Mouse (Mus musculus): ENCODE measurements around the gene Pnmal1. TPM values are rescaled to one million over a fixed set of nuclear protein-coding genes. Genes with fewer than 3 reads are reported as not detected.

Gene Pnmal1
- polyA plus RNA-seq, 1 experiment from 2014 or later = 1.5 TPM

DNA sequence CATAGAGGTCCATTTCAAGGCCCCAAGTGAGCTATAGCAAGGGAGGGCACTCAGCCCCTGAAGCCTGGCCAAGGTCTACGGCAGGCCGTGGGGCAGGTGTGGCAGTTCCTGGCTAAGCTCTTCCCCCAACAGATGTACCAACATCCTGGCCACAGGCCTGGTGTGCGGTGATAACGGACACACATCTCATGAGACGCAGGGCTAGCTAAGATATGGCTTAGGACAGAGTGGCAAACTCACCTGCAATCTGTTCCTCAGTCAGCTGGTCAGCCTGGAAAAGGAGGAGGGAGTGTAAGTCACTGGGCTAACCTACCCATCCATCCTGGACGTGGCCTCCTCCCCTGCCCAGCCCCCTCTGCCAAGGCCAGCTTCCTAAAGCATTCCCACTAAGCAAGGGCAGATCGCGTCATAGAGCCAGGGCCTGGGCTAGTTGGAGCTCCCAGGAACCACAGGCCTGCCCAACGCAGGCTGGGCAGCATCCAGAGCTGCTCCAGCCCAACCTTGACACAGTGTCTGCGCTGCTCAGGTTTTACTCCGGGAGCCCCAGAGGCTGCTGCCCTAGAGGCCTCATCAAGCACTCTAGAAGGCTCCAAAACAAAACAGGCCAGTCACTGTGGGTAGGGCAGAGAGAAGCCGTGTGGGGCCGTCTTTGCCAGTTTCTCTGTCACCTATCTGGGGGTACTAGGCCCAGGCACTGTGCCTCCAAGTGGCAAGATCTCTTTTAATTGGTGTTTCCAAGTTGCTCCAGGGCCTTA is 39.9 kb upstream of the Pnmal1 start:
- DNase-seq (ENCODE audit: low spot score) = no peak
- peaks cover 76% of the 10 kb centered on the region for H3K36me3 ChIP-seq
- H3K27me3 ChIP-seq (ENCODE audit: low read depth, poor library complexity, severe bottlenecking) = no peaks in the 10 kb centered on the region
- peak overlapping the region; percentile 23 for H3K4me3 ChIP-seq
- no peaks in the 10 kb centered on the region for H3K9me3 ChIP-seq (replicated peaks)
- H3K27ac ChIP-seq = peak overlapping the region; percentile 51; the same call in 1 of the 2 replicates
- H3K4me1 ChIP-seq = peaks cover 62% of the 10 kb centered on the region
- 84% methylated on average over 13 of the region's 13 CpGs for WGBS

DNA sequence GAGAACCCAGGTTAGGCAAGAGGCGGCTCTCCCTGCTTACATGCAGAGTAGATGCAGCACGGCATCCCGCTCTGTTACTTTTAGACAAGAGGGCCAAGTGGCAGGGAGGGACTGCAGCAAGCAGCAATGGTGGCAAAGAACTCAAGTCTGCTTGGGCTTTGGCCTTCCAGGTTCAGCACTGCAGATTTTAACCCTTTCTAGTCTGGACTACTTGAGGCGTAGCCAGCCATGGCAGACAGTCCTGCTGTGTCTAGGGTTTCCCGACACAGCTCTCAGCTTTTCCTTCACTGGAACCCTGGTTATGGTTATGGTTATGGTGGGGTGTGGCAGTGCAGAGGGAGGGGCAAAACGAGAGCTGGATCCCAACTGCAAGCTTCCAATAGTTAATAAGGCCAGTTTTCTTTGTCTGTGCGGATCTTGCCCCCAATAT is 39.3 kb upstream of the Pnmal1 start:
- Histone ChIP-seq H3K27ac (peak overlapping the region; percentile 51; the same call in 1 of the 2 replicates), H3K9me3 (replicated peaks) (no peaks in the 10 kb centered on the region), H3K4me3 (peak overlapping the region; percentile 23), H3K36me3 (peaks cover 70% of the 10 kb centered on the region), H3K27me3 (ENCODE audit: low read depth, poor library complexity, severe bottlenecking) (no peaks in the 10 kb centered on the region), H3K4me1 (peaks cover 62% of the 10 kb centered on the region)
- 87% methylated on average over 7 of the region's 7 CpGs for WGBS
- DNase-seq (ENCODE audit: low spot score) = no peak

DNA sequence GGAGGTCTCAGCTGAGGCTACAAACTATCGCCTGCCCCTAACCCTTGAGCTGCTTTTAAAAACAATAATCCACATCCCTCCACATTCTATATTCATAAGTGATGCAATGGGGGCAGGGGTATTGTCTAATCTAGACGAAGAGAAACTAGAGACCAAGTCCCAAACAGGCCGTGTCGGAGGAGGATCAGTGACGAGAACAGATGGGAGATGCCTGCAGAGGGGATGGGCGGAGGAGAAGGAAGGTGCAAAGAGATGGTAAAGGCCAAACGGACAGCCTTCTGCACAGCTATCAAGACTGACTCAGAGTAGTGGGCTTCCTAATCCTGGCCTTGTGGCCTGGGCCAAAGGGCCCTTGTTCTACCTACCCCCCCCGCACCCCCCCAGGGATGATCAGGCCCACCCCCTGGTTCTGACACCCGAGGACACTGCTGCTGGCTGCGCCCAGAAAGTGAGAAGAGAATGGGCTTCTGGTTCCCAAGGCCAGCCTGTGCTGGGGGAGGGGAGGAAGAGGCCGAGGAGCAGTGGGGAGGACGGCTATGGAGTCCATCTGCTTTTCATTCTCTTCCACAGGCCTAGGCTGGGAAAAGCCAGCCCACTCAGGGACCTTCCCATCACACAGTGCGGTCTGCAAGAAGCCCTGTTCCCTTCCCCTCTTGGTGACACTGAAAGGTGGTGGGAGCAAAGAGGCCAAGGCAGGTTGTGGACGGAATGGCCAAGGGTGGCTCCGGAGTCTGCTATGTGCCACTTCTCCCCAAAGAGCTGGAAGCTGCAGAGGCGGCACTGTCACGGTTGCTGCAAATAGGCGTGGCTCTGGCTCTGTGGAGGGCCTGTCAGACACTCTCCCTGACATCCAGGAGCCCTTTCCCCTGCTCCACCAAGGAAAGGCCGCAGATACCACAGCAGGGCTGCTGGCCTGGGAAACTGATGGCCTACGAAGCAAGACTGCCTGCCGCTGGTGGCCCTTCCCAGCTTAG is 38.4 kb upstream of the Pnmal1 start:
- H3K27me3 ChIP-seq (ENCODE audit: low read depth, poor library complexity, severe bottlenecking) = no peaks in the 10 kb centered on the region
- H3K4me1 ChIP-seq = peaks cover 62% of the 10 kb centered on the region
- peaks cover 60% of the 10 kb centered on the region for H3K36me3 ChIP-seq
- peak; percentile 64 for DNase-seq (ENCODE audit: low spot score)
- peak overlapping the region; percentile 85 for H3K4me3 ChIP-seq
- H3K9me3 ChIP-seq (replicated peaks) = no peaks in the 10 kb centered on the region
- 43% methylated on average over 21 of the region's 21 CpGs for WGBS
- H3K27ac ChIP-seq = peak overlapping the region; percentile 96

DNA sequence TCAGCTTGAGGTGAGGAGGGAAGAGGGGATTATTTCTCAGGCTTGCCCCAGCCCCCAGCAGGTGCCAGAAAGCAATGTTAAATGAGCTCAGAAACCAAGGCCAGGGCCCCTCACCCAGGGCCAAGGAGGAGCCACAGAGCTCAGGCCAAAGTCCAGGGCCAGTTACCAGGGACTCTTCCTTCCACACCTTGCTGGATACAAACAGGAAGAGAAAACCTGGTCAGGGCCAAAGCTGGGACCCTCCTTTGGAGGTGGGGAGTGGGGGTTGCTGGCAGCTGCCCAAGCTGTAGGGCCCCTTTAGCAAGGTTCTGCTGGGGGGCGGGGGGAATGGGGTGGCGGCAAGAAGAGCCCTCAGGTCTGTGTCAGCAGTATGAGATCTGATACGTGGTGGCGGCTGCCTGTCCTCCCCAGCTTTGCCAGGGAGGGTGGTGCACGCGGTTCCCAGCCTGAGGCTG is 37.6 kb upstream of the Pnmal1 start:
- Histone ChIP-seq H3K27me3 (ENCODE audit: low read depth, poor library complexity, severe bottlenecking) (no peaks in the 10 kb centered on the region), H3K4me3 (peak overlapping the region; percentile 85), H3K4me1 (peaks cover 58% of the 10 kb centered on the region), H3K9me3 (replicated peaks) (no peaks in the 10 kb centered on the region), H3K27ac (peak overlapping the region; percentile 96), H3K36me3 (peaks cover 52% of the 10 kb centered on the region)
- no peak for DNase-seq (ENCODE audit: low spot score)
- WGBS = 68% methylated on average over 6 of the region's 6 CpGs

DNA sequence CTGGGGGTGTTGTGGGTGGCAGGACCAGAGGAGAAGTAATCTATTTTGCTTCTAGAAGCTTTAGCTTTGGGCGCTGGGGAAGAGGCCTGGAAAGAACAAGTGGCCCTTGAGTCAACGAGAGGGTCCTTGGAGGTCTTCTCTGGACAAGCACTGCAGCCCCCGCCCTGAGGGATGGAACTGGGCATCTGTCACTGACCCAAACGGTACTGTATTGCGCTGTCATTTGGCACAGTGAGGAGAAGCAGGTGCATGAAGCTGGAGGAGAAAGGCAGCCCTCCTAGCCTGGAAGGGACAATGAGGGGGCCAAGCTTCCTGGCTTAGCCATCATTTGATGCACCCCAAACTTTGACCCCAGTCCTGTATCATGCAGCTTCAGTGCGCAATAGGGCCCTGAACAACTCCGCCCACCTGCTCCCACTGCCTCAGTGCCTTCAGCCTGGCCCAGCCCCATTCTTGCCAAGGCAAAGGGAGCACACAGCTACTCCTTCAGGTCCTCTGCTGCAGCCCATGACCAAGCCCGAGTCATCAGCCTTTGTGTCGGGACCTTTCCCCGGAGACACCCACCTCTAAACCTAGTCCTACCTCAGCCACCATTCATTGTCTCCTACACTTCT is 37.0 kb upstream of the Pnmal1 start:
- Histone ChIP-seq H3K27ac (peak overlapping the region; percentile 96), H3K27me3 (ENCODE audit: low read depth, poor library complexity, severe bottlenecking) (no peaks in the 10 kb centered on the region), H3K36me3 (peaks cover 47% of the 10 kb centered on the region), H3K9me3 (replicated peaks) (no peaks in the 10 kb centered on the region), H3K4me3 (peak overlapping the region; percentile 85), H3K4me1 (peaks cover 54% of the 10 kb centered on the region)
- DNase-seq (ENCODE audit: low spot score) = peak; percentile 35
- 69% methylated on average over 10 of the region's 10 CpGs for WGBS

DNA sequence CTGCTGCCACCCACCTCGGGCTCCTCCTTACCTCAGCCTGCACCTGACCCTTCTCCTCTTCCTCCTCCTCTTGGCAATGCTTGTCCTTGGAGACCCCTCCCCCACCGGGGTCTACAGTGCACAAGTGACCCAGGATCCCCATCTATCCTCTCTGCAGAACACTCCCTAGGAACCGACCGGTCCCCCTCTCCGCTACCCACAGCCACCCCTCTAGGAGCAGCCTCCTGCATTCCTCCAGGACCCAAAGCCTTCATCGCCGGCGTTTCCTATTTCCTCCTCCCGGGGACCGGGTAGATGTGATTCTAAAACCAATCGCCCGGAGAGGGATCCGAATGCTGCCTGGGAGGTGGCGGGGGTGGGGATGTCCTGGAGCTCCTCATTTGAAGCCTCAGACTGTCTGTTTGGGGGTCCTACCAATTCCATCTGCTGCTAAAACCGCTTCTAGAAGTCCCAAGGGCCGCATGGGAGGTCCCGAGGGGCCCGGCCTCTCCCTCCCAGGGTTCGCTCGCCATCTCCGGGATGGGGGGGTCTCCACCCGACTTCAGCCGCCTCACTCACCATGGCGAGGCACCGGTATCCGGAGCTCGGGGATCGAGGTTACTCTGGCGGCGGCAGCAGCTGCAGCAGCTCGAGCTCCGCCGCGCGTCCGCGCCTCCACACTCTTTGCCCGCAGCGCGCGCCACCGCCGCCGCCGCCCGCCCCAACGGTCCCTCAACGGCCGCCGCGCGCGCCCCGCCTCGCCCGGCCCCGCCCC is 36.0 kb upstream of the Pnmal1 start:
- H3K9me3 ChIP-seq (replicated peaks) = no peaks in the 10 kb centered on the region
- peaks cover 37% of the 10 kb centered on the region for H3K36me3 ChIP-seq
- H3K4me1 ChIP-seq = peaks cover 45% of the 10 kb centered on the region
- peak overlapping the region; percentile 85 for H3K4me3 ChIP-seq
- under 1% methylated on average over 57 of the region's 57 CpGs for WGBS
- no peak for DNase-seq (ENCODE audit: low spot score)
- H3K27ac ChIP-seq = peak overlapping the region; percentile 96
- H3K27me3 ChIP-seq (ENCODE audit: low read depth, poor library complexity, severe bottlenecking) = no peaks in the 10 kb centered on the region

DNA sequence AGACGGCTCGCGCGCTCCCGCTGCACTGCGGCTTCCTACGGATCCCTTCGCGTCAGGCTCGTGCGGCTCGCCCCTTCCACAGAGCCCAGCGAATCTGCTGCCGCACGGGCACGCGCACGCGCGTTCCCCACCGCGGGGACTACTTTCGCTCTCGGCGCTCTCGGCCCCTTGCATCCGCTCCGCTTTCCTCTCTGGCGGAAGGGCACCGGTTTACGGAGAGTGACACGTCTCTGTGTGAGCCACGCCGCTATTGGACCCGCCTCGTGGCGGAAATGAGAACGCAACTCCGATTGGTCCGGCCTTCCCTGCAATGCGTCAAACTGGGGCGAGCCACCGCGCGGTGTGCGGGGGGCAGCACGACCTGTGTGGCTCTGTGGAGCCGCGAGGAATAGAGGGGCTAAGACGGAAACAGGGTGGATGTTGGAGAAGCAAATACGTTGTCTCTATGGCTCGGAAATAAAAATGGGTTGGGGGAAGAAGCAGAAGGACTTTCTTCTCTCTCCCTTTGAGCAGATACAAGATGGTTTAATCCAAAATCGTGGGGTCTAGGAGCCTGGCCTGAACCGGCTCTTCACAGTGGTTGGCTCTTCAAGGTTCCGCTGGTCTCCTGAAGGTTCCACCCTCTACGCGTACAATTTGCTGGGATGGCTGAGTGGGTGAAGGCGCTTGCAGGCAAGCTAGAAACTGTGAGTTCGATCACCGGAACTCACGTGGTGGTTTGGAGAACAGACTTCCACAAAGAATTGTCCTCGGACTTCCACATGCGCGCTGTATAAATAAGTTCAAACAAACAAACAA is 35.2 kb upstream of the Pnmal1 start, which contains the start of gene Calm3:
Gene Calm3, minus strand, starts transcription at position 78 of the 798 bp plus-strand sequence.
- DNase-seq (ENCODE audit: low spot score) = peak; percentile 100
- H3K27ac ChIP-seq = peak within 1 kb of the TSS; percentile 96
- 2% methylated on average over 64 of the region's 64 CpGs for WGBS
- H3K4me1 ChIP-seq = peaks cover 38% of the 10 kb centered on the region
- no peaks in the 10 kb centered on the region for H3K27me3 ChIP-seq (ENCODE audit: low read depth, poor library complexity, severe bottlenecking)
- H3K36me3 ChIP-seq = peaks cover 29% of the 10 kb centered on the region
- no peaks in the 10 kb centered on the region for H3K9me3 ChIP-seq (replicated peaks)
- peak within 1 kb of the TSS; percentile 85 for H3K4me3 ChIP-seq

DNA sequence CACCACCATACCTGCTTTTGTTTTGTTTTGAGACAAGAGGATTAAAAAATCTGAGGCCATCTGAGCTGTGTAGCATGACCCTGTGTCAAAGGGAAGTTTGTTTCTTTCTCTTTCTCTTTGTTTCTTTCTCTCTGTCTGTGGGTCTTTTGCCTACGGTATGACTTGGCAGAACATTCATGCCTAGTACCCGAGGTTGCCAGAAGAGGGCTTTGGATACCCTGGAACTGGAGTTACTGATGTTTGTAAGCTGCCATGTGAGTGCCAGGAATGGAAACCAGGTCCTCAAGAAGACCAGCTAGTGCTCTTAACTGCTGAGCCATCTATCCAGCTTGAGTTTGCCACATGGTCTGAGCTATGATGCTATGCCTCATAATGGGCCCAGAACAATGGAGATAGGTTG is 31.1 kb upstream of the Pnmal1 start:
- Histone ChIP-seq H3K4me3 (no peak overlapping the region), H3K9me3 (replicated peaks) (no peaks in the 10 kb centered on the region), H3K27ac (no peak overlapping the region), H3K36me3 (no peaks in the 10 kb centered on the region), H3K4me1 (no peaks in the 10 kb centered on the region), H3K27me3 (ENCODE audit: low read depth, poor library complexity, severe bottlenecking) (no peaks in the 10 kb centered on the region)
- 42% methylated on average over 2 of the region's 2 CpGs for WGBS
- DNase-seq (ENCODE audit: low spot score) = no peak

DNA sequence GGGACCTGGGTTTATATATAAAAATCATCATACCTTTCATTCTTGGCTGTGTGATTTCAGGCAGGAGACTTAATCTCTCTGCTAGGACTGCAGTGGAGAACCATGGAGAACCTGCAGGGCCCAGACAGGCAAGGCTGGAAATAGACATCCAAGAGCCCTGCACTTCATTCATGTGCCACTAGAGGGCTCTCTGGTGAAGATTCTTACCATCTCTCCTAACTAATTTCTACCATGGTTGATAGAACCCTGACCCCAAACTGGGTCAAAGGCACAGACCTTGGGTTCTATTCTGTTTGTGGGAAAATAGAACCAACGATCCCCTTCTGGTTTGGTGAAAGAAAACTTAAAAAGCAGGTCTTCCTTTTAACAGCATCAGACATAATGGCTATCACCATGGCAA is 28.6 kb upstream of the Pnmal1 start:
- 19% methylated on average over 1 of the region's 1 CpGs for WGBS
- Histone ChIP-seq H3K36me3 (no peaks in the 10 kb centered on the region), H3K4me3 (no peak overlapping the region), H3K27me3 (ENCODE audit: low read depth, poor library complexity, severe bottlenecking) (no peaks in the 10 kb centered on the region), H3K27ac (no peak overlapping the region), H3K4me1 (no peaks in the 10 kb centered on the region), H3K9me3 (replicated peaks) (no peaks in the 10 kb centered on the region)
- peak; percentile 78 for DNase-seq (ENCODE audit: low spot score)

DNA sequence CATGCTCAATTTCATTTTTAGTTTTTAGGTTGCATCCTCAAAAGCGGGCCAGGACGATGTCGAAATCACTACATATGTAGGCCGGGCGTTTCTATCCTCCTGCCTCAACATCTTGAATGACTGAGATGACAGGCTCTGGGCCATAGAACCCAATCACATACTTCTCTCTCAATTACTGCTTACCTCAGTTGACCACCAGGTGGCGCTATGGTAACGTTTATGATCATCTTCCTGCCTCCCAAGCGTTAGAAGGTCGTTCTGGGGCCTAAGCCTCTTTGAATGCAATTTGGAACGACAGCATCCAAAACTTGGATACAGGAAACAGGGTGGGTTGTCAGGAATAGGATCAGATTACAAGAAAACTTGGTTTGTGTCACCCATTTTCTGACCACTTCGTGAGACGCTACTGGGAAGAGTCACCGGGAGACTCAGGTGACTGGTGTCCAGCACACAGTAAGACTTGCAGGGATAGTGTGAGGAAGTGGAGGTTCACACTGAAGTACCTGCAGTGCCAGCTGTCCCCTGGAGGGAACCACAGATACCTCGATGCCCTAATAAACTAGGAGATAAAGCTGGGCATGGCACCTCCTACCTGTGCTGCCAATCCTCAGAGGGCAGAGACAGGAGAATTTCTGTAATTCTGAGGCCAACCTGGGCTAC is 27.4 kb upstream of the Pnmal1 start:
- Histone ChIP-seq H3K4me3 (no peak overlapping the region), H3K27ac (no peak overlapping the region), H3K36me3 (no peaks in the 10 kb centered on the region), H3K9me3 (replicated peaks) (no peaks in the 10 kb centered on the region), H3K27me3 (ENCODE audit: low read depth, poor library complexity, severe bottlenecking) (no peaks in the 10 kb centered on the region), H3K4me1 (no peaks in the 10 kb centered on the region)
- WGBS = 19% methylated on average over 14 of the region's 14 CpGs
- DNase-seq (ENCODE audit: low spot score) = peak; percentile 92

All from limb, embryonic 10.5 days (tissue).